Mouse (Mus musculus) layer of hippocampus, adult 2 months (tissue): ENCODE data around the gene Ccdc170. TPM values are rescaled to one million over a fixed set of nuclear protein-coding genes. Genes with fewer than 3 reads are reported as not detected.

Source experiments
- DNase-seq, 2 experiments: peaks; one replicate each; pipeline ENCODE4 v3.0.0; 2022; ENCODE audit warnings: low spot score in 2 of 2
- H3K27ac ChIP-seq: fragments of 200-600 bp; 2 replicates; pipeline ENCODE4 v1.8.1; 2022
- H3K4me3 ChIP-seq: fragments of 200-600 bp; 2 replicates; pipeline ENCODE4 v1.8.1; 2022; ENCODE audit warnings: mild to moderate bottlenecking
- CTCF ChIP-seq: fragments of 200-600 bp; conservative IDR thresholded peaks from 2 replicates; pipeline ENCODE4 v1.8.1; 2022; ENCODE audit warnings: antibody characterized with exemption, mild to moderate bottlenecking, moderate library complexity
- total RNA-seq, 2 experiments: library from RNA; stranded (reverse); gene quantifications; 2 replicates each; pipeline ENCODE4 v1.2.3; 2021

Gene Ccdc170
- total RNA-seq, 2 experiments from 2014 or later = 0.41 to 0.54 TPM

DNA sequence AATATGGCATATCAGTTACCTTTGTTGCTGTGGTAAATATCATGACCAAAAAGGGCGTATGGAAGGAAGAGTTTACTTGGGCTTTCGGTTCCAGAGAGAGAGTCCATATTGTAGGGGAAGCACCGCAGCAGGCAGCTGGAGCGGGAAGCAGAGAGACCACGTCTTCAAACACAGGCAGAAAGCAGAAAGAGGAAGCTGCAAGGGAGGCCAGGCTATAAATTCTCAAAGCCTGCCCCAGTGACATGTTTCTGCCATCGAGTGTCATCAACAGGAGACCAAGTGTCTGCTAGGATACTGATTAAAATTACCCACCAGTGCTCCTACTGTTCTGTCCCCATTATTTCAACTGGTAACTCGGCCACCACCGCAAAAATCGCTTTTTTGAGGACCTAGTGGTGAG is 2.7 kb downstream of the Ccdc170 start:
- Histone ChIP-seq H3K4me3 (no peak overlapping the region), H3K27ac (no peak overlapping the region)

DNA sequence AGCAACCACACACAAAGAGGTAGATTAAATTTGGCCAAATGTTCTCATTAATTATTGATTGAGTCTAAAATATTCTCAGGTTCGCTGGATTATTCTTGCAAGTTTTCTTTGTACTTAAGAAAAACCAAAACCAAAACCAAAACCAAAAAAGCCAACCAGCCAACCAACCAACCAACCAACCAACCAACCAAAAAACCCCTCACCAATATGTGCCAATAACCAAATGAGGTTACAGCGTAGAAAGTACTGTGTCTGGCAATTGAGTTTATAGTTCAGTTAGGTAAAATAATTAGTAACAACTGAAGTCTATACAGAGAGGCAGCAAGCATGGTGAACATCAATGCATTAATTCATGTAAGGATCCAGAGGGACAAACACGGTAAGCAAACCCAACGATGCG is 7.6 kb downstream of the Ccdc170 start:
- H3K27ac ChIP-seq = no peak overlapping the region
- H3K4me3 ChIP-seq = no peak overlapping the region
- TF ChIP-seq CTCF = no peak
- DNase-seq = no peak

More for the DNA sequence above, 2.7 kb downstream of the Ccdc170 start:
- DNase-seq = no peak
- TF ChIP-seq CTCF = no peak

DNA sequence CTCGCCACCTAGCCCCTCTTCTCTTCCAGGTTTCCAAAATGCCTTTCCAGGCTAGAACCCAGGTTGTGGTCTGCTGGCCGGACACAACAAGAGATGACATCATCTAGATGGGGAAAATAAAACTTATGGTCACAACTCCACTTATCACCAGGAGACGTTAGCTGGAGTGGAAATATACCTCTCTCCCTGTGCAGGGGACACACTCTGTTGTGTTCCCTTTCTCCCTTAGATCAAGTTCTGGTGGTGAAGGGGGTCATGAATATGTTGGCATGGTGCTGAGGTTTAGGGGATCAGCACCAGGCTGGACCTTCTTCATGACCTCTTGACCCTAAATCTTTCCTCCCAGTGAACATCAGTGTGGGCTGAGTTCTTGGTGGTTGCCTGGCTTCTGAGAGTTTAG is 9.0 kb downstream of the Ccdc170 start:
- Histone ChIP-seq H3K4me3 (no peak overlapping the region), H3K27ac (no peak overlapping the region)
- DNase-seq = no peak
- no peak for TF ChIP-seq CTCF

- no peak for DNase-seq
- no peak for TF ChIP-seq CTCF
Observed at GRCm38 (mm10) chr10:4492045-4492444, 9.7 kb downstream of the Ccdc170 start.

GRCm38 (mm10) chr10:4492909-4493308 is 10.6 kb downstream of the Ccdc170 start:
- DNase-seq = no peak
- H3K4me3 ChIP-seq = no peak overlapping the region
- no peak for TF ChIP-seq CTCF
- no peak overlapping the region for H3K27ac ChIP-seq

More at GRCm38 (mm10) chr10:4492045-4492444, 9.7 kb downstream of the Ccdc170 start:
- Histone ChIP-seq H3K27ac (no peak overlapping the region), H3K4me3 (no peak overlapping the region)

GRCm38 (mm10) chr10:4503251-4503650 is 20.9 kb downstream of the Ccdc170 start:
- TF ChIP-seq CTCF = no peak
- DNase-seq = no peak
- no peak overlapping the region for H3K4me3 ChIP-seq
- H3K27ac ChIP-seq = no peak overlapping the region

- TF ChIP-seq CTCF = no peak
- Histone ChIP-seq H3K27ac (no peak overlapping the region), H3K4me3 (no peak overlapping the region)
- DNase-seq = no peak
Observed at GRCm38 (mm10) chr10:4512725-4513124, 30.4 kb downstream of the Ccdc170 start.

DNA sequence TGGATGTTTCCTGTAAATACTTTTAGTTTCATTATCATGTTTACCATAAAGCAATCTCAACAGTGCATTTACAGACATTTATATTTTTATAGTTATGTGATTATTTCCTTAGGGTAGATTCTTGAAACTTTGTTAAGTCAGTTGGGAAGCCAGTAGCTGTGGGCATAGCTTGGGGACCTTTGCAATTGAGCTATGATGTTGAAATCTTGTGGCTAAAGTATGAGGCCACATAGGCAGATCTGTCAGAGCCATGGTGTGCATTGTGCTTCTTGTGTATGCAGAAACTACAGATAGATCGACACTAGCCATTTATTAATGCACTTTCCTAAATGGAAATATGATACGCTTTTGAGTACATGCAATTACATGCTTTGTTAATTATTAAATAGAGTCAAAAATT is 35.3 kb downstream of the Ccdc170 start:
- no peak overlapping the region for H3K4me3 ChIP-seq
- DNase-seq = no peak
- no peak for TF ChIP-seq CTCF
- H3K27ac ChIP-seq = no peak overlapping the region

DNA sequence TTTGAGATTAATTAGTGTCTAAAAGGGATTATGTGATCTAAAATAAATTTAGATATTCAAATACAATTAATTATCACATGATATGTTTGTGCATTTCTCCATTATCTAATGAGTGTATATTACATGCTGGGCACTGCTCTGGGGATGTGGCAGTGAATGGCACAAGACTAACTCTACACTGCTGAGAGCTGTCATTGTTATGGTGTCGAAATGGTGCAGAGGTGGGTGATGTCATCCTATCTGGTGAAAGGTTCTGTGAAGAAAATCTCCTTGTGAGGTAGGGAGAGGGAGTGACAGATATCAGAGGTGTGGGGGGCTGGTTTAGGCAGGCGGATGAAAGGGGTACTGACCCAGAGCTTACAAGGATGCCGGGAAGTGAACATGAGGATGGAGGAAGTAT is 37.3 kb downstream of the Ccdc170 start:
- H3K27ac ChIP-seq = no peak overlapping the region
- no peak overlapping the region for H3K4me3 ChIP-seq
- DNase-seq = no peak
- TF ChIP-seq CTCF = no peak

DNA sequence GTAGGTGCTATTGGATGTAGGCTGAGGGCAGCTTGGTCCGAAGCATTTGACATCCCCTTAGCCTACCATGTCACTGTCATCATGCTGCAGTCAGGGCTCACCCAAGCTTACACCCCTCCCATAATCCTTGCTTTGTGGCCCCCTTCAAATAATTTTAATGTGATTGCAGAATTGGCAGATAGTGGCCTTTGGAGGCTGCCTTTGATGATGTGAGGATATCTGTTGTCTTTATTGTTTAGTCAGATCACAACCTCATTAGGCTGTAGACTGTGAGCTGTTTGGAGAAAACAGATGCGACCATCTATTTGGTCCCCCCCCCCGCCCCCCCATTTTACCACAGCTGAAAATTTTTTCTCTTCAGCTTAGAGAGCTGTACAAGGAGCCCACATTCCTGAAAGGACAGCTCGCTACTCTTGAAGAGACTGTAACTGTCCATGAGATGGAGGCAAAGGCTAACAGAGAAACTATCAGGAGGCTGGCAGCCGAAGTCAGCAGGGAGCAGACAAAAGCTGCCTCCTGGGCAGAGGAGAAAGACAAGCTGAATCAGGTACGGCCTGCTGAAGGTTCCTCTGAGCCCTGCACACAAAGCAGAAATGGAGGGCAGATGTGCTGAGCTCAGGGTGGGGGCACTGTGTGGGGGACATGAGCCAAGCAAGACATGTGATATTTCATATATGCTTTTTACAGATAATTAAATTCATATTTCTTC is 38.2 kb downstream of the Ccdc170 start:
- peak; percentile 36 for TF ChIP-seq CTCF
- Histone ChIP-seq H3K27ac (no peak overlapping the region), H3K4me3 (no peak overlapping the region)
- no peak for DNase-seq

DNA sequence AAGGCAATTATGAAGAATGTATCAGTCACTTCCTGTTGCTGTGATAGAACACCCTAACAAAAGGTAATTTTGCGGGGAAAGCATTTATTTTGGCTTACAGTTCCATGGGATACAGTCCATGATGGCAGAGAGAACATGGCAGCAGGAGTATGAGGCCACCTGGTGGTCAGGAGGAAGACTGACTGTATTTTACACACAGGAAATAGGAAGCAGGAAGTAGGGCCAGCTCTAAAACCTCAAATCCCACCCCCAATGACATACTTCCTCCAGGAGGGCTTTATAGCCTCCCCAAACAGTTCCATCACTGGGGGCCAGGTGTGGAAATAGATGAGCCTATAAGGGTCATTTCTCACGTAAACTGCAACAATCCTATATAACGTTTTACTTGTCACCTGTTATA is 39.8 kb downstream of the Ccdc170 start:
- 0 out of 2 replicates have a peak, but pooled peaks have one; percentile 20 for TF ChIP-seq CTCF
- no peak overlapping the region for H3K27ac ChIP-seq
- DNase-seq = no peak
- no peak overlapping the region for H3K4me3 ChIP-seq

- no peak overlapping the region for H3K27ac ChIP-seq
- no peak for TF ChIP-seq CTCF
- H3K4me3 ChIP-seq = no peak overlapping the region
- no peak for DNase-seq
Observed at GRCm38 (mm10) chr10:4523078-4523477, 40.8 kb downstream of the Ccdc170 start.

DNA sequence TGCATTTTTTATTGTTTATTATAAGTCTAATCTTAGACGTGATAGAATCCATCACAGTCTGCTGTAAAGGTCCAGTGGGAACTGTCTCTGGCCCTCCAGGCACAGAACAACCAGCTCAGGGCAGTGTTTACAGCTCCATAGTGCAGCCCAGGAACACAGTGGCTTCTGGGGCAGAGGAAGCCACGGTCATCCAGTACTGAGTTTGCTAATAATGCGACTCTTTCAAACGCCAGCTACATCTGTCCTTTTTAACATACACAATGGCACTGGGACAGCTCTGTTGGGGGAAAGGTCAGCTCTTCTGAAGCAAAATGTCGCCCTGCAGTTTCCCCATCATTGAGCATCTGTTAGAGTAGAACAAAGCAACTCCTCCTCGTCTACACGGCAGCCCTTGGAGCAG is 45.7 kb downstream of the Ccdc170 start:
- Histone ChIP-seq H3K27ac (no peak overlapping the region), H3K4me3 (no peak overlapping the region)
- TF ChIP-seq CTCF = no peak
- DNase-seq = no peak

GRCm38 (mm10) chr10:4530638-4531235 is 48.4 kb downstream of the Ccdc170 start:
- TF ChIP-seq CTCF = no peak
- Histone ChIP-seq H3K4me3 (no peak overlapping the region), H3K27ac (no peak overlapping the region)
- DNase-seq = no peak
